Mouse (Mus musculus) cortical plate, adult 2 months (tissue): Measurements from ENCODE around the gene Rhoj.

Experiments
- CTCF ChIP-seq: fragments of 200-500 bp; IDR thresholded peaks from 2 replicates; pipeline ENCODE4 v1.5.1; 2011; ENCODE audit warnings: mild to moderate bottlenecking, control low read depth, low read length; ENCODE audit not compliant: insufficient read depth; ENCODE audit errors: extremely low read depth
- POLR2A ChIP-seq: fragments of 200-500 bp; IDR thresholded peaks from 2 replicates; pipeline ENCODE4 v1.6.1; 2011; ENCODE audit warnings: mild to moderate bottlenecking, low read length, control low read depth; ENCODE audit not compliant: insufficient read depth; ENCODE audit errors: extremely low read depth

- TF ChIP-seq CTCF (no peak), POLR2A (no peak)
Observed at GRCm38 (mm10) chr12:75299865-75300264, 8.3 kb upstream of the Rhoj start.
